Mouse (Mus musculus) CH12.LX (cell line): Measurements from ENCODE around the gene 2310057N15Rik. TPM values are rescaled to one million over a fixed set of nuclear protein-coding genes. Genes with fewer than 3 reads are reported as not detected.

Experiments
- DNase-seq: peaks from one replicate; pipeline ENCODE4 v3.0.0-alpha.2; 2013; ENCODE audit errors: extremely low read depth
- H3K27ac ChIP-seq: 2 replicates; pipeline ENCODE4 v1.5.1; 2012; ENCODE audit warnings: low read depth, mild to moderate bottlenecking, control low read depth, moderate library complexity; ENCODE audit not compliant: insufficient read depth
- H3K27me3 ChIP-seq: replicated peaks from 2 replicates; pipeline ENCODE3; 2012; ENCODE audit warnings: inconsistent platforms
- H3K36me3 ChIP-seq, 2 experiments: replicated peaks in 1 of 2; 2 replicates each; pipeline versions ENCODE3 to v1.6.1; 2012; ENCODE audit warnings: inconsistent platforms in 1 of 2, low read length in 1 of 2, mild to moderate bottlenecking in 1 of 2, mixed read lengths in 1 of 2, moderate library complexity in 1 of 2; ENCODE audit not compliant: control insufficient read depth in 1 of 2, insufficient read depth in 1 of 2
- H3K4me1 ChIP-seq, 2 experiments: 2 replicates each; pipeline ENCODE4 v1.6.1; 2012; ENCODE audit warnings: inconsistent platforms in 1 of 2, moderate library complexity in 1 of 2; ENCODE audit not compliant: insufficient read depth in 2 of 2, control insufficient read depth in 1 of 2
- H3K4me2 ChIP-seq: 2 replicates; pipeline ENCODE4 v1.6.1; 2012; ENCODE audit warnings: low read depth, mild to moderate bottlenecking, control low read depth; ENCODE audit not compliant: poor library complexity, insufficient read depth, severe bottlenecking
- H3K4me3 ChIP-seq, 3 experiments: fragments of 150-350 bp in 1 of 3; sonication (generic) in 1 of 3; replicated peaks in 1 of 3; 2 replicates each; pipeline versions ENCODE3 to v1.5.1; 2011 to 2012; ENCODE audit warnings: low read depth in 2 of 3, low read length in 2 of 3, mild to moderate bottlenecking in 2 of 3, moderate library complexity in 2 of 3, control low read depth in 1 of 3, improper control_type of control experiment in 1 of 3, inconsistent platforms in 1 of 3, mixed read lengths in 1 of 3; ENCODE audit not compliant: poor library complexity in 1 of 3
- H3K79me2 ChIP-seq: replicated peaks from 2 replicates; pipeline ENCODE4 v1.6.1; 2012; ENCODE audit warnings: mild to moderate bottlenecking, moderate library complexity; ENCODE audit not compliant: control insufficient read depth, poor library complexity, insufficient read depth, severe bottlenecking; ENCODE audit errors: extremely low read depth
- H3K9ac ChIP-seq: 2 replicates; pipeline ENCODE4 v1.6.1; 2012; ENCODE audit warnings: low read depth, mild to moderate bottlenecking, control low read depth, moderate library complexity; ENCODE audit not compliant: insufficient read depth
- H3K9me3 ChIP-seq: replicated peaks from 2 replicates; pipeline ENCODE3; 2012; ENCODE audit warnings: low read length, inconsistent platforms, mixed read lengths
- CHD1 ChIP-seq: IDR thresholded peaks from 2 replicates; pipeline ENCODE4 v1.6.1; 2012; ENCODE audit warnings: low read depth, low read length, improper control_type of control experiment, inconsistent platforms
- E2F4 ChIP-seq: IDR thresholded peaks from 2 replicates; pipeline ENCODE4 v1.6.1; 2011; ENCODE audit warnings: low read depth, low read length, improper control_type of control experiment; ENCODE audit not compliant: insufficient replicate concordance
- ELF1 ChIP-seq: IDR thresholded peaks from 2 replicates; pipeline ENCODE4 v1.6.1; 2014; ENCODE audit warnings: low read depth, mild to moderate bottlenecking, inconsistent platforms, low read length, improper control_type of control experiment
- ETS1 ChIP-seq: conservative IDR thresholded peaks from 2 replicates; pipeline ENCODE4 v1.6.1; 2012; ENCODE audit warnings: low read depth, mild to moderate bottlenecking, inconsistent platforms, low read length, improper control_type of control experiment, moderate library complexity
- GABPA ChIP-seq: IDR thresholded peaks from 2 replicates; pipeline ENCODE4 v1.6.1; 2012; ENCODE audit warnings: low read depth, low read length, improper control_type of control experiment, inconsistent platforms; ENCODE audit not compliant: insufficient replicate concordance
- IRF4 ChIP-seq: IDR thresholded peaks from 2 replicates; pipeline ENCODE4 v1.6.1; 2014; ENCODE audit warnings: low read depth, mild to moderate bottlenecking, inconsistent platforms, low read length, improper control_type of control experiment
- MAFK ChIP-seq: IDR thresholded peaks from 2 replicates; pipeline ENCODE4 v1.6.1; 2011; ENCODE audit warnings: low read length, improper control_type of control experiment; ENCODE audit not compliant: insufficient replicate concordance
- MAZ ChIP-seq: IDR thresholded peaks from 2 replicates; pipeline ENCODE4 v1.6.1; 2012; ENCODE audit warnings: low read depth, mild to moderate bottlenecking, inconsistent platforms, low read length, improper control_type of control experiment, moderate library complexity
- MEF2A ChIP-seq: IDR thresholded peaks from 2 replicates; pipeline ENCODE4 v1.6.1; 2014; ENCODE audit warnings: low read depth, mild to moderate bottlenecking, inconsistent platforms, low read length, improper control_type of control experiment, borderline replicate concordance
- MXI1 ChIP-seq: IDR thresholded peaks from 2 replicates; pipeline ENCODE4 v1.6.1; 2011; ENCODE audit warnings: mild to moderate bottlenecking, low read depth, low read length, improper control_type of control experiment
- MYC ChIP-seq: IDR thresholded peaks from 2 replicates; pipeline ENCODE4 v1.6.1; 2011; ENCODE audit warnings: low read depth, mild to moderate bottlenecking, improper control_type of control experiment, low read length
- NRF1 ChIP-seq: IDR thresholded peaks from 2 replicates; pipeline ENCODE4 v1.6.1; 2014; ENCODE audit warnings: low read depth, mild to moderate bottlenecking, inconsistent platforms, low read length, improper control_type of control experiment, moderate library complexity
- PAX5 ChIP-seq: IDR thresholded peaks from 2 replicates; pipeline ENCODE4 v1.6.1; 2012; ENCODE audit warnings: low read length, inconsistent platforms, mixed read lengths
- POLR2A ChIP-seq: IDR thresholded peaks from 2 replicates; pipeline ENCODE4 v1.6.1; 2011; ENCODE audit warnings: low read depth, mild to moderate bottlenecking, improper control_type of control experiment, low read length
- RAD21 ChIP-seq: IDR thresholded peaks from 2 replicates; pipeline ENCODE4 v1.6.1; 2011; ENCODE audit warnings: low read depth, mild to moderate bottlenecking, low read length, improper control_type of control experiment, moderate library complexity
- RCOR1 ChIP-seq: conservative IDR thresholded peaks from 2 replicates; pipeline ENCODE4 v1.6.1; 2012; ENCODE audit warnings: low read depth, mild to moderate bottlenecking, inconsistent platforms, low read length, improper control_type of control experiment
- SIN3A ChIP-seq: IDR thresholded peaks from 2 replicates; pipeline ENCODE4 v1.6.1; 2012; ENCODE audit warnings: low read length, improper control_type of control experiment, inconsistent platforms
- TBP ChIP-seq: conservative IDR thresholded peaks from 2 replicates; pipeline ENCODE4 v1.6.1; 2011; ENCODE audit warnings: low read depth, low read length, improper control_type of control experiment
- ZNF384 ChIP-seq: IDR thresholded peaks from 2 replicates; pipeline ENCODE4 v1.6.1; 2012; ENCODE audit warnings: low read depth, low read length, improper control_type of control experiment, inconsistent platforms
- dilution Hi-C: fragments of 300-500 bp; cut with MboI; formaldehyde crosslinking; loops from 2 replicates; pipeline ENCODE4 v1.14.3; 2020; ENCODE audit warnings: low sequenced_read_pairs; ENCODE audit not compliant: extremely low pct_unique_long_range_greater_than_20kb, extremely low pct_ligation_motif_present
- in situ Hi-C: fragments of 300-500 bp; cut with MboI; formaldehyde crosslinking; loops from 3 replicates; pipeline ENCODE4 v1.14.3; 2019; ENCODE audit warnings: low sequenced_read_pairs, low pct_ligation_motif_present, low pct_unique_long_range_greater_than_20kb, mixed read lengths
- polyA plus RNA-seq: library from polyadenylated mRNA; unstranded; fragments of >175 nt; gene quantifications from 2 replicates; pipeline ENCODE4 v1.2.1, GENCODE M21; 2012; ENCODE audit warnings: low read depth; ENCODE audit not compliant: insufficient read length
- total RNA-seq, 2 experiments: library from RNA; depleted of rRNA; stranded (reverse); fragments of 300-350 nt in 1 of 2; fragments of >200 nt in 1 of 2; gene quantifications; 2 replicates each; pipeline ENCODE4 v1.2.3; 2012 to 2014

2310057N15Rik gene
- total and polyA plus RNA-seq, 3 experiments = not detected

DNA sequence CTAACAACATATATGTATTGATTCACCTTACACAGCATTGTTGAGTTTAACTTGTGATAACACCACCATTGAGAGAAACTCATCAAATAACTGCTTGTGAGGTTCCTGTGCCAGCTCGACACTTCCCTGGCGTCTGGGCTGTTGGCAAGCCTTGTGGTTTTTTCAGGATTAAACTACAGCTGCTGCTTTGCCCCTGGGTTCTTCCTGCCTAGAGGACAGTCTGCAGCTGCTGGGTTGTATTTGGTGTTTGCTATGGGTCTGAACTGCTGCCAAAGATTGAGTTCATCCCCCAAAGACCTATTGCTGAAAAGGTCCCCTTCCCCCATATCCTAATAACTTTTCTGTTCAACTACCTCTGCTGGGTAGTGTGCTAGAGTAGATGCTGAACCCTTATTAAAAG is 38.6 kb downstream of the 2310057N15Rik start:
- no peak overlapping the region for H3K9ac ChIP-seq
- no peak overlapping the region for H3K4me3 ChIP-seq
- dilution Hi-C loops (no loop called here), in situ Hi-C loops (no loop called here)
- H3K27ac ChIP-seq = no peak overlapping the region
- no peak for DNase-seq
- TF ChIP-seq MAZ = no peak
- TF ChIP-seq MAFK = no peak
- no peak for TF ChIP-seq MEF2A
- TF ChIP-seq SIN3A = no peak
- TF ChIP-seq IRF4 = no peak
- TF ChIP-seq E2F4 = no peak
- no peak for TF ChIP-seq CHD1
- no peak for TF ChIP-seq NRF1
- no peak for TF ChIP-seq POLR2A
- TF ChIP-seq GABPA = no peak
- no peak for TF ChIP-seq ELF1
- TF ChIP-seq ZNF384 = no peak
- no peak for TF ChIP-seq PAX5
- no peak for TF ChIP-seq MXI1
- no peak for TF ChIP-seq RAD21
- TF ChIP-seq TBP = no peak
- no peak for TF ChIP-seq RCOR1
- TF ChIP-seq MYC = no peak
- TF ChIP-seq ETS1 = no peak
- H3K27me3 ChIP-seq = no peaks in the 10 kb centered on the region
- H3K4me2 ChIP-seq = no peak overlapping the region
- peaks cover 44% of the 10 kb centered on the region for H3K9me3 ChIP-seq
- no peaks in the 10 kb centered on the region for H3K4me1 ChIP-seq
- no peaks in the 10 kb centered on the region for H3K36me3 ChIP-seq
- H3K79me2 ChIP-seq = no peaks in the 10 kb centered on the region

DNA sequence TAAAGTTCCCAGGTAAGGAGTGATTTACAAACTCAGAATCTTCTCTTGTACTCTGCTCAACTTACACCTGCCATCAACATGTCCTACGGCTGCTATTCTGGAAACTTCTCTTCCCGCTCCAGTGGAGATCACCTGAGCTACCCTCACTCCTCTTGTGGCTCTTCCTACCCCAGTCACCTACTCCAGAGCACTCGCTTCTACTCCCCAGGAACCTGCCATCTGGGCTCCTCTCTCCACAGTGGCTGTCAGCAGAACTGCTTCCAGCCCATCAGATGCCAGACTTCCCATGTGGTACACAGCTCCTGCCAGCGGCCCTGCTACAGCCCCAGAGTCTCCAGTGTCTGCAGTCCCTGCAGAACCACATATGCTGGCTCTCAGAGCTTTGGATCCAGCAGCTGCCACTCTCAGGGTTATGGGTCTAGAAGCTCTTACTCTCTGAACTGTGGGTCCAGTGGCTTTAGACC is 45.2 kb downstream of the 2310057N15Rik start, which contains the start of gene Krtap13-1:
Gene Krtap13-1 (plus strand): TSS at position 51 of the 464 bp plus-strand sequence.
- no peaks in the 10 kb centered on the region for H3K27me3 ChIP-seq
- H3K4me1 ChIP-seq = no peaks in the 10 kb centered on the region
- no peaks in the 10 kb centered on the region for H3K79me2 ChIP-seq
- in situ Hi-C loops = no loop called here
- H3K27ac ChIP-seq = no peak within 1 kb of the TSS
- no peaks in the 10 kb centered on the region for H3K36me3 ChIP-seq
- H3K9ac ChIP-seq = no peak within 1 kb of the TSS
- dilution Hi-C loops = no loop called here
- TF ChIP-seq ETS1 (no peak), SIN3A (no peak), TBP (no peak), RCOR1 (no peak)
- TF ChIP-seq, all 38 proteins: peak for 0
- Histone ChIP-seq H3K4me2 (no peak within 1 kb of the TSS), H3K9me3 (peaks cover 53% of the 10 kb centered on the region), H3K4me3 (no peak within 1 kb of the TSS)
- DNase-seq = no peak

Other genes with a start within 250 kb of the 2310057N15Rik start
Only the 20 nearest of the 22 such genes appear.
- gene Cldn8, start 211.0 kb downstream of the 2310057N15Rik start, total RNA-seq (2012; rRNA removed) = not detected in 2 replicates
- gene Cldn8, start 211.0 kb downstream of the 2310057N15Rik start, total RNA-seq (2014; rRNA removed) = not detected in 2 replicates
- gene Cldn8, start 211.0 kb downstream of the 2310057N15Rik start, polyA plus RNA-seq = not detected in 2 replicates
- gene Krtap24-1, start 161.9 kb downstream of the 2310057N15Rik start, total RNA-seq (2012; rRNA removed) = not detected in 2 replicates
- gene Krtap24-1, start 161.9 kb downstream of the 2310057N15Rik start, total RNA-seq (2014; rRNA removed) = not detected in 2 replicates
- gene Krtap24-1, start 161.9 kb downstream of the 2310057N15Rik start, polyA plus RNA-seq = not detected in 2 replicates
- not detected in 2 replicates for gene 2310079G19Rik, start 146.5 kb downstream of the 2310057N15Rik start, total RNA-seq (2012; rRNA removed)
- gene 2310079G19Rik, start 146.5 kb downstream of the 2310057N15Rik start, total RNA-seq (2014; rRNA removed) = not detected in 2 replicates
- gene 2310079G19Rik, start 146.5 kb downstream of the 2310057N15Rik start, polyA plus RNA-seq = not detected in 2 replicates
- not detected in 2 replicates for gene Krtap26-1, start 126.4 kb downstream of the 2310057N15Rik start, total RNA-seq (2012; rRNA removed)
- gene Krtap26-1, start 126.4 kb downstream of the 2310057N15Rik start, total RNA-seq (2014; rRNA removed) = not detected in 2 replicates
- gene Krtap26-1, start 126.4 kb downstream of the 2310057N15Rik start, polyA plus RNA-seq = not detected in 2 replicates
- not detected in 2 replicates for gene Krtap27-1, start 102.5 kb downstream of the 2310057N15Rik start, total RNA-seq (2012; rRNA removed)
- gene Krtap27-1, start 102.5 kb downstream of the 2310057N15Rik start, total RNA-seq (2014; rRNA removed) = not detected in 2 replicates
- not detected in 2 replicates for gene Krtap27-1, start 102.5 kb downstream of the 2310057N15Rik start, polyA plus RNA-seq
- not detected in 2 replicates for gene 2310061N02Rik, start 66.2 kb downstream of the 2310057N15Rik start, total RNA-seq (2012; rRNA removed)
- not detected in 2 replicates for gene 2310061N02Rik, start 66.2 kb downstream of the 2310057N15Rik start, total RNA-seq (2014; rRNA removed)
- not detected in 2 replicates for gene 2310061N02Rik, start 66.2 kb downstream of the 2310057N15Rik start, polyA plus RNA-seq
- not detected in 2 replicates for gene Krtap13-1, start 45.3 kb downstream of the 2310057N15Rik start, total RNA-seq (2012; rRNA removed)
- gene Krtap13-1, start 45.3 kb downstream of the 2310057N15Rik start, total RNA-seq (2014; rRNA removed) = not detected in 2 replicates
- gene Krtap13-1, start 45.3 kb downstream of the 2310057N15Rik start, polyA plus RNA-seq = not detected in 2 replicates
- gene Krtap13, start 22.6 kb downstream of the 2310057N15Rik start, total RNA-seq (2012; rRNA removed) = not detected in 2 replicates
- not detected in 2 replicates for gene Krtap13, start 22.6 kb downstream of the 2310057N15Rik start, total RNA-seq (2014; rRNA removed)
- not detected in 2 replicates for gene Krtap13, start 22.6 kb downstream of the 2310057N15Rik start, polyA plus RNA-seq
- not detected in 2 replicates for gene 2310034C09Rik, start 15.4 kb downstream of the 2310057N15Rik start, total RNA-seq (2012; rRNA removed)
- gene 2310034C09Rik, start 15.4 kb downstream of the 2310057N15Rik start, total RNA-seq (2014; rRNA removed) = not detected in 2 replicates
- not detected in 2 replicates for gene 2310034C09Rik, start 15.4 kb downstream of the 2310057N15Rik start, polyA plus RNA-seq
- not detected in 2 replicates for gene Gm5965, start 3.7 kb upstream of the 2310057N15Rik start, total RNA-seq (2012; rRNA removed)
- not detected in 2 replicates for gene Gm5965, start 3.7 kb upstream of the 2310057N15Rik start, total RNA-seq (2014; rRNA removed)
- not detected in 2 replicates for gene Gm5965, start 3.7 kb upstream of the 2310057N15Rik start, polyA plus RNA-seq
- gene Gm20741, start 38.0 kb upstream of the 2310057N15Rik start, total RNA-seq (2012; rRNA removed) = not detected in 2 replicates
- gene Gm20741, start 38.0 kb upstream of the 2310057N15Rik start, total RNA-seq (2014; rRNA removed) = not detected in 2 replicates
- gene Gm20741, start 38.0 kb upstream of the 2310057N15Rik start, polyA plus RNA-seq = not detected in 2 replicates
- gene Krtap15, start 46.0 kb upstream of the 2310057N15Rik start, total RNA-seq (2012; rRNA removed) = not detected in 2 replicates
- not detected in 2 replicates for gene Krtap15, start 46.0 kb upstream of the 2310057N15Rik start, total RNA-seq (2014; rRNA removed)
- gene Krtap15, start 46.0 kb upstream of the 2310057N15Rik start, polyA plus RNA-seq = not detected in 2 replicates
- gene Krtap14, start 51.9 kb upstream of the 2310057N15Rik start, total RNA-seq (2012; rRNA removed) = not detected in 2 replicates
- not detected in 2 replicates for gene Krtap14, start 51.9 kb upstream of the 2310057N15Rik start, total RNA-seq (2014; rRNA removed)
- gene Krtap14, start 51.9 kb upstream of the 2310057N15Rik start, polyA plus RNA-seq = not detected in 2 replicates
- gene Krtap19-1, start 95.2 kb upstream of the 2310057N15Rik start, total RNA-seq (2012; rRNA removed) = not detected in 2 replicates
- gene Krtap19-1, start 95.2 kb upstream of the 2310057N15Rik start, total RNA-seq (2014; rRNA removed) = not detected in 2 replicates
- not detected in 2 replicates for gene Krtap19-1, start 95.2 kb upstream of the 2310057N15Rik start, polyA plus RNA-seq
- gene Krtap19-2, start 100.1 kb upstream of the 2310057N15Rik start, total RNA-seq (2012; rRNA removed) = not detected in 2 replicates
- not detected in 2 replicates for gene Krtap19-2, start 100.1 kb upstream of the 2310057N15Rik start, total RNA-seq (2014; rRNA removed)
- gene Krtap19-2, start 100.1 kb upstream of the 2310057N15Rik start, polyA plus RNA-seq = not detected in 2 replicates
- not detected in 2 replicates for gene Krtap19-3, start 103.8 kb upstream of the 2310057N15Rik start, total RNA-seq (2012; rRNA removed)
- gene Krtap19-3, start 103.8 kb upstream of the 2310057N15Rik start, total RNA-seq (2014; rRNA removed) = not detected in 2 replicates
- gene Krtap19-3, start 103.8 kb upstream of the 2310057N15Rik start, polyA plus RNA-seq = not detected in 2 replicates
- gene Krtap19-4, start 110.9 kb upstream of the 2310057N15Rik start, total RNA-seq (2012; rRNA removed) = not detected in 2 replicates
- not detected in 2 replicates for gene Krtap19-4, start 110.9 kb upstream of the 2310057N15Rik start, total RNA-seq (2014; rRNA removed)
- gene Krtap19-4, start 110.9 kb upstream of the 2310057N15Rik start, polyA plus RNA-seq = not detected in 2 replicates
- not detected in 2 replicates for gene Krtap19-5, start 122.3 kb upstream of the 2310057N15Rik start, total RNA-seq (2012; rRNA removed)
- not detected in 2 replicates for gene Krtap19-5, start 122.3 kb upstream of the 2310057N15Rik start, total RNA-seq (2014; rRNA removed)
- gene Krtap19-5, start 122.3 kb upstream of the 2310057N15Rik start, polyA plus RNA-seq = not detected in 2 replicates
- not detected in 2 replicates for gene Krtap19-9b, start 158.1 kb upstream of the 2310057N15Rik start, total RNA-seq (2012; rRNA removed)
- gene Krtap19-9b, start 158.1 kb upstream of the 2310057N15Rik start, total RNA-seq (2014; rRNA removed) = not detected in 2 replicates
- not detected in 2 replicates for gene Krtap19-9b, start 158.1 kb upstream of the 2310057N15Rik start, polyA plus RNA-seq
- not detected in 2 replicates for gene Krtap16-3, start 188.7 kb upstream of the 2310057N15Rik start, total RNA-seq (2012; rRNA removed)
- gene Krtap16-3, start 188.7 kb upstream of the 2310057N15Rik start, total RNA-seq (2014; rRNA removed) = not detected in 2 replicates
- not detected in 2 replicates for gene Krtap16-3, start 188.7 kb upstream of the 2310057N15Rik start, polyA plus RNA-seq